Mouse (Mus musculus) small intestine, adult 2 months (tissue): ENCODE data around the gene Ric8b.

Source experiments
- CTCF ChIP-seq: fragments of 200-500 bp; IDR thresholded peaks from 2 replicates; pipeline ENCODE4 v1.5.1; 2012; ENCODE audit warnings: low read depth, mild to moderate bottlenecking, control low read depth, inconsistent platforms, low read length, moderate library complexity, mixed read lengths; ENCODE audit not compliant: insufficient replicate concordance, insufficient read length; ENCODE audit errors: extremely low read depth
- POLR2A ChIP-seq: fragments of 200-500 bp; IDR thresholded peaks from 2 replicates; pipeline ENCODE4 v1.6.1; 2012; ENCODE audit warnings: low read depth, mild to moderate bottlenecking, control low read depth, inconsistent platforms, low read length, moderate library complexity

DNA sequence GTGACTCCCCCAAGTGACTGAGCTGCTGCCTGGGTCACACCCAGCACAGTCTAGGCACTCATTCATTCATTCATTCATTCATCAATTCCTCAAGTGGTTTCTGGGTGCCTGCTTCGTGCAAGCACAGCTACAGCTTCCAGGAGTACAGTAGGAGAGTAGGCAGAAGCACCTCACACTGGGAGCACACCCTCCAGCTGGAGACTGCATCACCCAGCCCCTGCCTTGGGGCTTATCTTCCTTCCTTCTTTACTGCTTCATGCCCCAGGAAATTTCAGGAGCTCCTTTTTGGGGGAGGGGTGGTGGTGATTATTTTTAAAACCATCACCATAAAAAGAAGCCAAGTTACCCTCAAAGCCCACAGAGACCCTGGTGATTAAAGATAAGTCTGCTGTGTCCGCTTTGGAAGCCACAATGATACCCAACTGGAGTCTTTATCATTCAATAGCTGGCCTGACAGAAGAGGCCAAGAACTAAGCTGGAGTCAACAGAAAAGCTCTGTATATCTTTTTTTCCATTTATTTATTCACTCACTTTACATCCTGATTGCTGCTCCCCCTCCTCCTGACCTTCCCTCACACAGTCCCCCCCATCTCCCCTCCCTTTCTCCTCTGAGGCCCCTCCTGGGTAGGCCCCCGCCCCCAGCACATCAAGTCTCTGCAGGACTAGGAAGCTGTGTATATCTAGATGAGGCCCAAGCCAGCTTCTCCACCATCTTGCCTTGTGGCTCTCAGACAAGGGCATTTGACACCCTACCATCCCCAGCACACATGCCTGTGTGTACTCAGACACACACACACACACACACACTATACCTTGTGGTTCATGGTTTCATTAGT is 19.1 kb upstream of the Ric8b start:
- TF ChIP-seq CTCF (no peak), POLR2A (no peak)
